Mouse (Mus musculus) lung, postnatal 0 days (tissue): ENCODE measurements around the gene Sac3d1.
A peak's percentile ranks its signal among the peaks of the same experiment; 100 is the strongest.

Experiments used
- CTCF ChIP-seq: IDR thresholded peaks from 2 replicates; pipeline ENCODE4 v1.5.1; 2016; ENCODE audit warnings: antibody characterized with exemption, mild to moderate bottlenecking
- EP300 ChIP-seq: IDR thresholded peaks from 2 replicates; pipeline ENCODE4 v1.6.1; 2016; ENCODE audit warnings: antibody characterized with exemption, mild to moderate bottlenecking, control low read depth

DNA sequence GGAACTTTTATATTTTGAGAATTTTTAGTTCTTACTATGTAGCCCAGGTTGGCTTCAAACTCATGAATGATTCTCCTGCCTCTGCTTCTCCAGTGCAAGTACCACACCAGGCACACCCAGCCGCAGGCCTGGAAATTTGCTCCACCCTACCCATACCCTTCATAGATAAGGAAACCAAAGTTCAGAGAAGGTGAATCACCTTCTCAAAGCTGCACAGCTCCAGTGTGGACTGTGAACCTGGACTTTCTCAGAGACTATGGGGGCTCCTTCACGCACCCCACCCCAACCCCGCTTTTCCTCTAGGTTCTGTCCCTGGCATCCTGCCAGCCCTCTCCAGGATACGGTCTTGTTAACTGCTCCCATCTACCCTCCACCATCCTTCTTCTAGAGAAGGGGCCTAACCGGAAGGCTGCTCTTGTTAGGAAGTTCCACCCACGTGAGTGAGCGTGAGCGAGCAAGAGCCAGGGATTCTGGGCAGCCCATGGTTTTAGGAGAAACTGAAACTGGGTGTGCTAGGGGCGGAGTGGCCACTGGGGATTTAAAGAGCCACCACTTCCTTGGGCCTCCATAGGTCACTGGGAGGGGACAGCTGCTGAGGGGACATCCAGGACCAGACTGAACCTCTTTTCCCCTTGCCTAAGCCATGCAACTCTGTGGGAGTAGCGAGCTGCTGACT, 45.6 kb upstream of the Sac3d1 start:
- TF ChIP-seq CTCF = 0 out of 2 replicates have a peak, but pooled peaks have one; percentile 7
- no peak for TF ChIP-seq EP300
